In the genomic region with DNA sequence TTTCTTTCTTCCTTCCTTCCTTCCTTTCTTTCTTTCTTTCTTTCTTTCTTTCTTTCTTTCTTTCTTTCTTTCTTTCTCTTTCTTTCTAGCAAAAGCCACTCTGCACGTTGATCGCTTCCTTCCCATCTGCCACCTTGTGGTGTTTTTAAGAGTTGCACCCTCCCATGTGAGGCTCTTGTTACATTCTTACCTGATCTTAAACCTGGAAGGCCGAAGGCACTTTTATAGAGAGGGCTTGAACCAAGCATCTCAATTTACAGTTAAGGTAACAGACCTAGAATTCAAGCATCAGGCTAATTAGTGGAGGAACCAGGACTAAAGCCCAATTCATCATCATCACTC, we compare ENCODE assay signal across 8 mouse cellular contexts. TPM values are rescaled to one million over a fixed set of nuclear protein-coding genes. Genes with fewer than 3 reads are reported as not detected.
DNase-seq lines count a peak whose midpoint lies in the region; ATAC-seq and TF ChIP-seq lines count a peak whose summit lies in the region.

No protein-coding gene starts in this region.

- no peaks in the 10 kb centered on the region for H3K36me3 ChIP-seq in hindbrain, embryonic 13.5 days
- no peaks in the 10 kb centered on the region for H3K36me3 ChIP-seq in small intestine, adult 2 months (ENCODE audit: control insufficient read depth, insufficient read depth, low read length)

- 0 out of 2 replicates have a peak, but pooled peaks have one; percentile 40 for ATAC-seq in hindbrain, embryonic 13.5 days (ENCODE audit: low FRiP score)
- peak; percentile 69 for ATAC-seq in megakaryocyte, adult 5-6 weeks (ENCODE audit: poor library complexity, severe bottlenecking)

- no peaks in the 10 kb centered on the region for H3K27me3 ChIP-seq in hindbrain, embryonic 13.5 days
- no peaks in the 10 kb centered on the region for H3K27me3 ChIP-seq in small intestine, adult 2 months (ENCODE audit: control insufficient read depth, insufficient read depth, low read length)

- intact Hi-C loops in heart, postnatal 25 days (cut with DNase I) = loop anchor here (1.0 kb wide), 2 partner anchors 77 to 109 kb away; a partner anchor contains a TSS
- intact Hi-C loops in left cerebral cortex, postnatal 14 days (cut with DNase I) = loop anchor here (1.0 to 2.0 kb wide), 2 partner anchors 78 to 109 kb away; no protein-coding TSS in a partner anchor

- WGBS in hindbrain, embryonic 13.5 days = 34% methylated on average over 3 of the region's 3 CpGs
- 13% methylated on average over 3 of the region's 3 CpGs for WGBS in small intestine, adult 2 months

- peak; percentile 68 to 85 for DNase-seq in heart, adult 18-20 months
- DNase-seq in heart, postnatal 25 days (ENCODE audit: low spot score) = no peak
- DNase-seq in brain, adult 2 months (ENCODE audit: low read depth, low spot score) = peak; percentile 87
- DNase-seq in fibroblast of lung, adult 2 months (ENCODE audit: low read depth) = peak; percentile 62
- DNase-seq in left cerebral cortex, postnatal 14 days (ENCODE audit: low spot score in 2 of 2) = peak; percentile 85

- no peak for TF ChIP-seq POLR2A in small intestine, adult 2 months (IDR thresholded peaks at IDR 0.05; ENCODE audit: low read depth, low read length)

- H3K27ac ChIP-seq in hindbrain, embryonic 13.5 days = peak overlapping the region; percentile 84
- H3K27ac ChIP-seq in small intestine, adult 2 months (ENCODE audit: insufficient read depth, low read depth, low read length) = 0 out of 2 replicates have a peak overlapping the region, but pooled peaks have one; percentile 1

- no peaks in the 10 kb centered on the region for H3K9me3 ChIP-seq in hindbrain, embryonic 13.5 days

- 0 out of 2 replicates have a peak, but pooled peaks have one; percentile 6 for TF ChIP-seq CTCF in small intestine, adult 2 months (IDR thresholded peaks at IDR 0.05; ENCODE audit: extremely low read depth, insufficient read length, insufficient replicate concordance, low read depth, low read length)

- H3K9ac ChIP-seq in hindbrain, embryonic 13.5 days = no peak overlapping the region

- H3K4me1 ChIP-seq in hindbrain, embryonic 13.5 days (replicated peaks) = peaks cover 30% of the 10 kb centered on the region
- no peaks in the 10 kb centered on the region for H3K4me1 ChIP-seq in small intestine, adult 2 months (ENCODE audit: control insufficient read depth, insufficient read depth, insufficient read length, low read length)

- H3K4me3 ChIP-seq in hindbrain, embryonic 13.5 days = peak overlapping the region; percentile 22
- peak overlapping the region; percentile 42 for H3K4me3 ChIP-seq in small intestine, adult 2 months (ENCODE audit: low read depth, low read length)

- peak overlapping the region; percentile 44 for H3K4me2 ChIP-seq in hindbrain, embryonic 13.5 days

RNA-seq across cellular contexts. Expression of a gene that starts 7.9 kb away (rescaled TPM):
- total RNA-seq in heart, adult 18-20 months (2021) = 10 to 100 TPM; 25.0 to 32.9 TPM
- 10 to 100 TPM; 22.9 to 29.7 TPM for total RNA-seq in heart, postnatal 25 days (2021)
- 87.0 and 94.4 TPM in 2 replicates for polyA plus RNA-seq in hindbrain, embryonic 13.5 days (2015; fragmentation: Nextera tagmentation; extraction: Ambion mirVana)
- total RNA-seq in left cerebral cortex, postnatal 14 days (2021) = 10 to 100 TPM; 23.6 to 29.0 TPM
- 54.0 and 59.5 TPM in 2 replicates for total RNA-seq in megakaryocyte, adult 5-6 weeks (2015)
- 182 TPM in 2 replicates for total RNA-seq in megakaryocyte, adult 5-6 weeks (2017)
- polyA plus RNA-seq in small intestine, adult 2 months (2012; rRNA removed) = 98.7 and 102 TPM in 2 replicates

RNA-seq across cellular contexts. Expression of a gene that starts 24.6 kb away (rescaled TPM):
- 1 to 10 TPM; 4.8 to 8.6 TPM for total RNA-seq in heart, adult 18-20 months (2021)
- total RNA-seq in heart, postnatal 25 days (2021) = 1 to 10 TPM; 4.1 to 5.6 TPM
- 795 and 852 TPM in 2 replicates for polyA plus RNA-seq in hindbrain, embryonic 13.5 days (2015; fragmentation: Nextera tagmentation; extraction: Ambion mirVana)
- total RNA-seq in left cerebral cortex, postnatal 14 days (2021) = 100 to 1,000 TPM; 348 to 398 TPM
- not detected in 2 replicates for total RNA-seq in megakaryocyte, adult 5-6 weeks (2015)
- total RNA-seq in megakaryocyte, adult 5-6 weeks (2017) = 0.15 and 0.53 TPM in 2 replicates
- 9.3 and 12.6 TPM in 2 replicates for polyA plus RNA-seq in small intestine, adult 2 months (2012; rRNA removed)

Comparison
In these comparisons a context has a peak if more than half of its experiments do, and no peak if none do; other contexts are left out.
1. RNA of a gene that starts 24.6 kb away (total RNA-seq): 348 to 398 TPM in left cerebral cortex, postnatal 14 days; 4.8 to 8.6 TPM in heart, adult 18-20 months, 4.1 to 5.6 TPM in heart, postnatal 25 days and 0.15 to 0.53 TPM in megakaryocyte, adult 5-6 weeks; every median in the first group is over 10 times any median in the second.